Mouse (Mus musculus) ES-Bruce4 (cell line): ENCODE data around the gene Bptf.

Experiments used
- CTCF ChIP-seq: IDR thresholded peaks from one replicate; pipeline ENCODE4 v1.8.1; 2011; ENCODE audit warnings: low read depth, low read length
- POLR2A ChIP-seq: IDR thresholded peaks from one replicate; pipeline ENCODE4 v1.8.1; 2011; ENCODE audit warnings: low read length; ENCODE audit not compliant: insufficient read depth

DNA sequence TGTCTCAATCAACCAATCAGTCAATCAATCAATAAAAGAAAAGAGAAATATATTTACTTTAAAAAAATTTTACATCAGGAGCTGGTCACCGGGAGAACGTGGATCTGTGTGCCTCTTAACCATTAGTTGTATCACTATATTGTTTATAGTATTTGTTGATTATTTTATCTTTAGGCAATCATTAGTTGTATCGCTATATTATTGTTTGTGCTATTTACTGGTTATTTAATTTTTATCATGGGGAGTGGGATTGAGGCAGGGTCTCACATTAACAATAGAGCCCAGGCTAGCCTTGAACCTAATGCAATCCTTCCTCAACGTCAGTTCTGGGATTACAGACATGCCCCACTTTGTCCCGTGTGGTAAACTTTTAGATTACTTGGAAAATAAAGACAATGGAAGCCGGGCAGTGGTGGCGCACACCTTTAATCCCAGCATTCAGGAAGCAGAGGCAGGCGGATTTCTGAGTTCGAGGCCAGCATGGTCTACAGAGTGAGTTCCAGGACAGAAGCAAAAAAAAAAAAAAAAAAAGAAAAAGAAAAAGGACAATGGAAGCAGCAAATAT, 131.9 kb downstream of the Bptf start:
- TF ChIP-seq POLR2A, result no peak
- no peak for TF ChIP-seq CTCF
